Mouse (Mus musculus) CH12.LX (cell line): ENCODE results near the gene Mpzl2. TPM values are rescaled to one million over a fixed set of nuclear protein-coding genes. Genes with fewer than 3 reads are reported as not detected.

ENCODE experiments used
- DNase-seq: peaks from one replicate; pipeline ENCODE4 v3.0.0-alpha.2; 2013; ENCODE audit errors: extremely low read depth
- H3K27ac ChIP-seq: 2 replicates; pipeline ENCODE4 v1.5.1; 2012; ENCODE audit warnings: low read depth, mild to moderate bottlenecking, control low read depth, moderate library complexity; ENCODE audit not compliant: insufficient read depth
- H3K27me3 ChIP-seq: replicated peaks from 2 replicates; pipeline ENCODE3; 2012; ENCODE audit warnings: inconsistent platforms
- H3K36me3 ChIP-seq, 2 experiments: replicated peaks in 1 of 2; 2 replicates each; pipeline versions ENCODE3 to v1.6.1; 2012; ENCODE audit warnings: inconsistent platforms in 1 of 2, low read length in 1 of 2, mild to moderate bottlenecking in 1 of 2, mixed read lengths in 1 of 2, moderate library complexity in 1 of 2; ENCODE audit not compliant: control insufficient read depth in 1 of 2, insufficient read depth in 1 of 2
- H3K4me1 ChIP-seq, 2 experiments: 2 replicates each; pipeline ENCODE4 v1.6.1; 2012; ENCODE audit warnings: inconsistent platforms in 1 of 2, moderate library complexity in 1 of 2; ENCODE audit not compliant: insufficient read depth in 2 of 2, control insufficient read depth in 1 of 2
- H3K4me2 ChIP-seq: 2 replicates; pipeline ENCODE4 v1.6.1; 2012; ENCODE audit warnings: low read depth, mild to moderate bottlenecking, control low read depth; ENCODE audit not compliant: poor library complexity, insufficient read depth, severe bottlenecking
- H3K4me3 ChIP-seq, 3 experiments: fragments of 150-350 bp in 1 of 3; sonication (generic) in 1 of 3; replicated peaks in 1 of 3; 2 replicates each; pipeline versions ENCODE3 to v1.5.1; 2011 to 2012; ENCODE audit warnings: low read depth in 2 of 3, low read length in 2 of 3, mild to moderate bottlenecking in 2 of 3, moderate library complexity in 2 of 3, control low read depth in 1 of 3, improper control_type of control experiment in 1 of 3, inconsistent platforms in 1 of 3, mixed read lengths in 1 of 3; ENCODE audit not compliant: poor library complexity in 1 of 3
- H3K79me2 ChIP-seq: replicated peaks from 2 replicates; pipeline ENCODE4 v1.6.1; 2012; ENCODE audit warnings: mild to moderate bottlenecking, moderate library complexity; ENCODE audit not compliant: control insufficient read depth, poor library complexity, insufficient read depth, severe bottlenecking; ENCODE audit errors: extremely low read depth
- H3K9ac ChIP-seq: 2 replicates; pipeline ENCODE4 v1.6.1; 2012; ENCODE audit warnings: low read depth, mild to moderate bottlenecking, control low read depth, moderate library complexity; ENCODE audit not compliant: insufficient read depth
- H3K9me3 ChIP-seq: replicated peaks from 2 replicates; pipeline ENCODE3; 2012; ENCODE audit warnings: low read length, inconsistent platforms, mixed read lengths
- BHLHE40 ChIP-seq: IDR thresholded peaks from 2 replicates; pipeline ENCODE4 v1.6.1; 2011; ENCODE audit warnings: mild to moderate bottlenecking, low read depth, low read length, improper control_type of control experiment
- CHD1 ChIP-seq: IDR thresholded peaks from 2 replicates; pipeline ENCODE4 v1.6.1; 2012; ENCODE audit warnings: low read depth, low read length, improper control_type of control experiment, inconsistent platforms
- CHD2 ChIP-seq: IDR thresholded peaks from 2 replicates; pipeline ENCODE4 v1.6.1; 2011; ENCODE audit warnings: low read length, improper control_type of control experiment
- CTCF ChIP-seq, 2 experiments: IDR thresholded peaks in 1 of 2; conservative IDR thresholded peaks in 1 of 2; 2 replicates each; pipeline ENCODE4 v1.5.1; 2011 to 2012; ENCODE audit warnings: low read depth in 2 of 2, low read length in 2 of 2, improper control_type of control experiment in 1 of 2, inconsistent platforms in 1 of 2, mild to moderate bottlenecking in 1 of 2, moderate library complexity in 1 of 2
- ELF1 ChIP-seq: IDR thresholded peaks from 2 replicates; pipeline ENCODE4 v1.6.1; 2014; ENCODE audit warnings: low read depth, mild to moderate bottlenecking, inconsistent platforms, low read length, improper control_type of control experiment
- EP300 ChIP-seq: IDR thresholded peaks from 2 replicates; pipeline ENCODE4 v1.6.1; 2011; ENCODE audit warnings: low read length, improper control_type of control experiment
- ETS1 ChIP-seq: conservative IDR thresholded peaks from 2 replicates; pipeline ENCODE4 v1.6.1; 2012; ENCODE audit warnings: low read depth, mild to moderate bottlenecking, inconsistent platforms, low read length, improper control_type of control experiment, moderate library complexity
- HCFC1 ChIP-seq: IDR thresholded peaks from 2 replicates; pipeline ENCODE4 v1.6.1; 2012; ENCODE audit warnings: low read depth, mild to moderate bottlenecking, inconsistent platforms, low read length, improper control_type of control experiment
- JUN ChIP-seq: IDR thresholded peaks from 2 replicates; pipeline ENCODE4 v1.6.1; 2011; ENCODE audit warnings: low read depth, mild to moderate bottlenecking, low read length, improper control_type of control experiment, moderate library complexity; ENCODE audit not compliant: insufficient read depth
- JUND ChIP-seq: conservative IDR thresholded peaks from 2 replicates; pipeline ENCODE4 v1.6.1; 2011; ENCODE audit warnings: low read depth, low read length, improper control_type of control experiment
- MAFK ChIP-seq: IDR thresholded peaks from 2 replicates; pipeline ENCODE4 v1.6.1; 2011; ENCODE audit warnings: low read length, improper control_type of control experiment; ENCODE audit not compliant: insufficient replicate concordance
- MAX ChIP-seq: IDR thresholded peaks from 2 replicates; pipeline ENCODE4 v1.6.1; 2011; ENCODE audit warnings: low read length, improper control_type of control experiment
- MAZ ChIP-seq: IDR thresholded peaks from 2 replicates; pipeline ENCODE4 v1.6.1; 2012; ENCODE audit warnings: low read depth, mild to moderate bottlenecking, inconsistent platforms, low read length, improper control_type of control experiment, moderate library complexity
- MXI1 ChIP-seq: IDR thresholded peaks from 2 replicates; pipeline ENCODE4 v1.6.1; 2011; ENCODE audit warnings: mild to moderate bottlenecking, low read depth, low read length, improper control_type of control experiment
- PAX5 ChIP-seq: IDR thresholded peaks from 2 replicates; pipeline ENCODE4 v1.6.1; 2012; ENCODE audit warnings: low read length, inconsistent platforms, mixed read lengths
- POLR2A ChIP-seq: IDR thresholded peaks from 2 replicates; pipeline ENCODE4 v1.6.1; 2011; ENCODE audit warnings: low read depth, mild to moderate bottlenecking, improper control_type of control experiment, low read length
- TBP ChIP-seq: conservative IDR thresholded peaks from 2 replicates; pipeline ENCODE4 v1.6.1; 2011; ENCODE audit warnings: low read depth, low read length, improper control_type of control experiment
- TCF12 ChIP-seq: IDR thresholded peaks from 2 replicates; pipeline ENCODE4 v1.6.1; 2014; ENCODE audit warnings: low read depth, mild to moderate bottlenecking, inconsistent platforms, low read length, improper control_type of control experiment
- UBTF ChIP-seq: IDR thresholded peaks from 2 replicates; pipeline ENCODE4 v1.6.1; 2012; ENCODE audit warnings: low read depth, mild to moderate bottlenecking, inconsistent platforms, low read length, improper control_type of control experiment, moderate library complexity
- USF2 ChIP-seq: conservative IDR thresholded peaks from 2 replicates; pipeline ENCODE4 v1.6.1; 2011; ENCODE audit warnings: low read depth, low read length, improper control_type of control experiment
- ZC3H11A ChIP-seq: IDR thresholded peaks from 2 replicates; pipeline ENCODE4 v1.6.1; 2012; ENCODE audit warnings: low read depth, mild to moderate bottlenecking, inconsistent platforms, low read length, improper control_type of control experiment
- ZKSCAN1 ChIP-seq: IDR thresholded peaks from 2 replicates; pipeline ENCODE4 v1.6.1; 2012; ENCODE audit warnings: low read depth, inconsistent platforms, low read length, improper control_type of control experiment, borderline replicate concordance
- ZNF384 ChIP-seq: IDR thresholded peaks from 2 replicates; pipeline ENCODE4 v1.6.1; 2012; ENCODE audit warnings: low read depth, low read length, improper control_type of control experiment, inconsistent platforms
- dilution Hi-C: fragments of 300-500 bp; cut with MboI; formaldehyde crosslinking; loops from 2 replicates; pipeline ENCODE4 v1.14.3; 2020; ENCODE audit warnings: low sequenced_read_pairs; ENCODE audit not compliant: extremely low pct_unique_long_range_greater_than_20kb, extremely low pct_ligation_motif_present
- in situ Hi-C: fragments of 300-500 bp; cut with MboI; formaldehyde crosslinking; loops from 3 replicates; pipeline ENCODE4 v1.14.3; 2019; ENCODE audit warnings: low sequenced_read_pairs, low pct_ligation_motif_present, low pct_unique_long_range_greater_than_20kb, mixed read lengths
- polyA plus RNA-seq: library from polyadenylated mRNA; unstranded; fragments of >175 nt; gene quantifications from 2 replicates; pipeline ENCODE4 v1.2.1, GENCODE M21; 2012; ENCODE audit warnings: low read depth; ENCODE audit not compliant: insufficient read length
- total RNA-seq, 2 experiments: library from RNA; depleted of rRNA; stranded (reverse); fragments of 300-350 nt in 1 of 2; fragments of >200 nt in 1 of 2; gene quantifications; 2 replicates each; pipeline ENCODE4 v1.2.3; 2012 to 2014

Mpzl2 gene
- total and polyA plus RNA-seq, 3 experiments: 0.27 to 0.36 (median 0.30) TPM

GRCm38 (mm10) chr9:45008342-45008741, 31.3 kb upstream of the Mpzl2 start:
- H3K36me3 ChIP-seq: no peaks in the 10 kb centered on the region
- dilution Hi-C loops: no loop called here
- no peak overlapping the region for H3K4me3 ChIP-seq
- no peak for TF ChIP-seq TBP
- no peak for TF ChIP-seq ZKSCAN1
- no peak for TF ChIP-seq EP300
- no peak for TF ChIP-seq USF2
- no peak for TF ChIP-seq BHLHE40
- TF ChIP-seq ZNF384: no peak
- TF ChIP-seq HCFC1: no peak
- no peak for TF ChIP-seq MXI1
- no peak for TF ChIP-seq CHD2
- no peak for TF ChIP-seq POLR2A
- no peak for TF ChIP-seq ETS1
- no peak for TF ChIP-seq MAFK
- TF ChIP-seq PAX5: no peak
- no peak for TF ChIP-seq UBTF
- no peak for TF ChIP-seq CHD1
- no peak for TF ChIP-seq TCF12
- H3K4me1 ChIP-seq: peaks cover 15 to 25% of the 10 kb centered on the region in 2 experiments
- H3K9ac ChIP-seq: no peak overlapping the region
- no peak overlapping the region for H3K4me2 ChIP-seq
- H3K79me2 ChIP-seq: no peaks in the 10 kb centered on the region
- DNase-seq: no peak
- H3K9me3 ChIP-seq: no peaks in the 10 kb centered on the region
- H3K27me3 ChIP-seq: no peaks in the 10 kb centered on the region
- in situ Hi-C loops: loop anchor here (5.0 to 25.0 kb wide), 2 partner anchors 36 to 379 kb away; partner anchors contain the start of gene Fxyd2
- no peak overlapping the region for H3K27ac ChIP-seq

- Histone ChIP-seq H3K9ac (no peak within 1 kb of the TSS), H3K27me3 (no peaks in the 10 kb centered on the region), H3K9me3 (peaks cover 1% of the 10 kb centered on the region), H3K4me2 (no peak within 1 kb of the TSS), H3K4me1 (peaks cover 15 to 25% of the 10 kb centered on the region in 2 experiments), H3K27ac (no peak within 1 kb of the TSS), H3K36me3 (no peaks in the 10 kb centered on the region), H3K4me3 (no peak within 1 kb of the TSS), H3K79me2 (no peaks in the 10 kb centered on the region)
- no peak for DNase-seq
- TF ChIP-seq MAZ (no peak), CTCF (conservative IDR thresholded peaks at IDR 0.05 in 1 of 2, IDR thresholded peaks at IDR 0.05 in 1 of 2; ENCODE audit: low read depth in 2 of 2, low read length in 2 of 2) (no peak), TBP (no peak), EP300 (no peak), ZC3H11A (no peak), MAFK (no peak), BHLHE40 (no peak), ETS1 (no peak), ZNF384 (no peak), ELF1 (no peak), MAX (no peak), JUN (no peak), JUND (no peak), ZKSCAN1 (no peak)
- in situ Hi-C loops (loop anchor here (5.0 to 25.0 kb wide), 2 partner anchors 37 to 378 kb away; partner anchors contain the start of gene Fxyd2), dilution Hi-C loops (no loop called here)
These were observed 30.2 kb upstream of the Mpzl2 start, which contains the start of gene Cd3e for GRCm38 (mm10) chr9:45009180-45010078. Cd3e (minus strand) TSS chr9:45009627.
